Mouse (Mus musculus) intestine, postnatal 0 days (tissue): Measurements from ENCODE around the gene Ankrd50. TPM values are rescaled to one million over a fixed set of nuclear protein-coding genes. Genes with fewer than 3 reads are reported as not detected.

ENCODE experiments used
- ATAC-seq: fragments of 200-750 bp; cut with Nextera tagmentation; 2 replicates; pipeline ENCODE4 v1.8.0; 2017; ENCODE audit warnings: mild to moderate bottlenecking, moderate TSS enrichment, moderate library complexity
- H3K27ac ChIP-seq: fragments of 300-500 bp; sonication (generic); 2 replicates; pipeline ENCODE4 v1.5.1; 2014; ENCODE audit warnings: mild to moderate bottlenecking, low read depth, low read length, moderate library complexity
- H3K27me3 ChIP-seq: fragments of 300-500 bp; sonication (generic); replicated peaks from 2 replicates; pipeline ENCODE4 v1.6.1; 2014; ENCODE audit warnings: low read length, mixed read lengths; ENCODE audit not compliant: control insufficient read depth, insufficient read depth
- H3K36me3 ChIP-seq: fragments of 300-500 bp; sonication (generic); 2 replicates; pipeline ENCODE4 v1.6.1; 2014; ENCODE audit warnings: mild to moderate bottlenecking, moderate library complexity; ENCODE audit not compliant: control insufficient read depth, insufficient read depth
- H3K4me1 ChIP-seq: fragments of 300-500 bp; sonication (generic); replicated peaks from 2 replicates; pipeline ENCODE4 v1.6.1; 2014; ENCODE audit warnings: antibody characterized with exemption, low read length, mixed read lengths; ENCODE audit not compliant: control insufficient read depth, insufficient read depth
- H3K4me2 ChIP-seq: fragments of 300-500 bp; sonication (generic); replicated peaks from 2 replicates; pipeline ENCODE4 v1.6.1; 2014; ENCODE audit warnings: low read depth, mild to moderate bottlenecking, moderate library complexity
- H3K4me3 ChIP-seq: fragments of 300-500 bp; sonication (generic); 2 replicates; pipeline ENCODE4 v1.5.1; 2014; ENCODE audit warnings: low read depth, low read length
- H3K9ac ChIP-seq: fragments of 300-500 bp; sonication (generic); 2 replicates; pipeline ENCODE4 v1.6.1; 2014; ENCODE audit warnings: mild to moderate bottlenecking, low read depth, low read length
- H3K9me3 ChIP-seq: fragments of 300-500 bp; sonication (generic); 2 replicates; pipeline ENCODE4 v1.6.1; 2016; ENCODE audit warnings: mixed run types; ENCODE audit not compliant: control insufficient read depth
- CTCF ChIP-seq: sonication (generic); IDR thresholded peaks from 2 replicates; pipeline ENCODE4 v1.5.1; 2016; ENCODE audit warnings: low read depth, mild to moderate bottlenecking, control low read depth, antibody characterized with exemption, moderate library complexity
- WGBS: fragments of 180-500 bp; shearing (Covaris S2); extraction: QIAGEN DNeasy Blood & Tissue Kit; methylation state at CpG from one replicate; pipeline ENCODE4 v1.1.7; 2014; 5-methylcytosine and 5-hydroxymethylcytosine counted together
- polyA plus RNA-seq: library from polyadenylated mRNA; unstranded; fragments of >200 nt; fragmentation: Nextera tagmentation; extraction: Ambion mirVana; gene quantifications from 2 replicates; pipeline ENCODE4 v1.2.1, GENCODE M21; 2015

Ankrd50 gene
- polyA plus RNA-seq, 1 experiment from 2014 or later: 6.9 TPM

DNA sequence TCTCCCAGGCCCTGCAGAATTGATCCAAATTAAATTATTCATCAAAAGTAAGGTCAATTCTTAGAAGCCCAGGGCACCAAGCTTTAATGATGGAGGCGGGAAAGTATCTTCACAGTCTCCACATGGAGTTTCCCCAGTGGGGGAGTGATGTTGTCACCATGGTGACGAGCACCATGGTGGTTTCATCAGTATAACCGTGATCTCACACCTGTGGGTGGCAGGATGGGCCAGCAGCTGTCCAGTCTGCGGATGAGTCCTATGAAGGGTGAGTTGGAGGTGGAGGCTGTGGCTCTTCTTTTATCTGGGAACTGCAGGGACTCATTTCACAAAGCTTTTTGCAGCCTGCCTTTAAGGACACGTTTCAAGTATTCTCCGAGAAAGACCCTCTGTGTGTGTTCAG lies 53.6 kb downstream of the Ankrd50 start:
- H3K36me3 ChIP-seq: no peaks in the 10 kb centered on the region
- H3K4me3 ChIP-seq: no peak overlapping the region
- no peak for TF ChIP-seq CTCF
- no peak for ATAC-seq
- no peak overlapping the region for H3K27ac ChIP-seq
- H3K9ac ChIP-seq: no peak overlapping the region
- H3K9me3 ChIP-seq: no peaks in the 10 kb centered on the region
- 85% methylated on average over 6 of the region's 6 CpGs for WGBS
- no peaks in the 10 kb centered on the region for H3K27me3 ChIP-seq
- H3K4me1 ChIP-seq: no peaks in the 10 kb centered on the region; the same call in 1 of the 2 replicates
- H3K4me2 ChIP-seq: no peak overlapping the region

GRCm38 (mm10) chr3:38427200-38427599 lies 57.4 kb downstream of the Ankrd50 start:
- Histone ChIP-seq H3K36me3 (no peaks in the 10 kb centered on the region), H3K4me2 (no peak overlapping the region), H3K4me1 (no peaks in the 10 kb centered on the region), H3K27me3 (no peaks in the 10 kb centered on the region), H3K9ac (no peak overlapping the region), H3K27ac (no peak overlapping the region), H3K4me3 (no peak overlapping the region), H3K9me3 (no peaks in the 10 kb centered on the region)
- 65% methylated on average over 1 of the region's 1 CpGs for WGBS
- ATAC-seq: no peak
- TF ChIP-seq CTCF: no peak

GRCm38 (mm10) chr3:38423966-38424365 lies 60.7 kb downstream of the Ankrd50 start:
- Histone ChIP-seq H3K27me3 (no peaks in the 10 kb centered on the region), H3K27ac (no peak overlapping the region), H3K4me1 (no peaks in the 10 kb centered on the region), H3K9ac (no peak overlapping the region), H3K4me2 (no peak overlapping the region), H3K36me3 (no peaks in the 10 kb centered on the region), H3K4me3 (no peak overlapping the region), H3K9me3 (no peaks in the 10 kb centered on the region)
- no peak for ATAC-seq
- no peak for TF ChIP-seq CTCF
- WGBS: 55% methylated on average over 4 of the region's 4 CpGs

- no peaks in the 10 kb centered on the region for H3K36me3 ChIP-seq
- no peak overlapping the region for H3K4me2 ChIP-seq
- no peak overlapping the region for H3K27ac ChIP-seq
- H3K9me3 ChIP-seq: no peaks in the 10 kb centered on the region
- no peak overlapping the region for H3K4me3 ChIP-seq
- H3K27me3 ChIP-seq: no peaks in the 10 kb centered on the region
- H3K4me1 ChIP-seq: no peaks in the 10 kb centered on the region
- no peak for TF ChIP-seq CTCF
- H3K9ac ChIP-seq: no peak overlapping the region
- no peak for ATAC-seq
- WGBS: 87% methylated on average over 3 of the region's 3 CpGs
Measured at GRCm38 (mm10) chr3:38419896-38420295, 64.7 kb downstream of the Ankrd50 start.

- no peaks in the 10 kb centered on the region for H3K4me1 ChIP-seq
- no peak overlapping the region for H3K4me2 ChIP-seq
- H3K9me3 ChIP-seq: no peaks in the 10 kb centered on the region
- no peak overlapping the region for H3K4me3 ChIP-seq
- no peak for ATAC-seq
- H3K36me3 ChIP-seq: no peaks in the 10 kb centered on the region
- no peak overlapping the region for H3K9ac ChIP-seq
- H3K27me3 ChIP-seq: no peaks in the 10 kb centered on the region
- no peak overlapping the region for H3K27ac ChIP-seq
- no peak for TF ChIP-seq CTCF
- 42% methylated on average over 3 of the region's 3 CpGs for WGBS
Measured at GRCm38 (mm10) chr3:38415292-38415930, 69.2 kb downstream of the Ankrd50 start.
